Mouse (Mus musculus) testis, adult 2 months (tissue): ENCODE measurements at regions not wholly inside any gene's neighbourhood (a gene's known extent, or its start where the extent isn't known, plus 50 kb on each side); places are given as distances from the start of the nearest gene placed in this dataset.

Experiments used
- H3K27ac ChIP-seq: fragments of 200-500 bp; 2 replicates; pipeline ENCODE4 v1.5.1; 2012; ENCODE audit warnings: low read depth, low read length; ENCODE audit not compliant: control insufficient read depth, insufficient read depth
- H3K27me3 ChIP-seq: fragments of 200-500 bp; 2 replicates; pipeline ENCODE4 v1.6.1; 2012; ENCODE audit warnings: mild to moderate bottlenecking, low read length, moderate library complexity; ENCODE audit not compliant: control insufficient read depth, insufficient read depth
- H3K36me3 ChIP-seq: fragments of 200-500 bp; 2 replicates; pipeline ENCODE4 v1.6.1; 2012; ENCODE audit warnings: mild to moderate bottlenecking, low read length; ENCODE audit not compliant: control insufficient read depth, insufficient read depth
- H3K4me1 ChIP-seq: fragments of 200-500 bp; 2 replicates; pipeline ENCODE4 v1.6.1; 2012; ENCODE audit warnings: low read length; ENCODE audit not compliant: control insufficient read depth, insufficient read depth
- H3K4me3 ChIP-seq: fragments of 200-500 bp; 2 replicates; pipeline ENCODE4 v1.5.1; 2012; ENCODE audit warnings: low read depth, mild to moderate bottlenecking, low read length, moderate library complexity, mixed read lengths; ENCODE audit not compliant: control insufficient read depth
- CTCF ChIP-seq: fragments of 200-500 bp; IDR thresholded peaks from 2 replicates; pipeline ENCODE4 v1.5.1; 2012; ENCODE audit warnings: low read depth, mild to moderate bottlenecking, inconsistent platforms, low read length, moderate library complexity; ENCODE audit not compliant: control insufficient read depth, insufficient read depth, insufficient replicate concordance
- POLR2A ChIP-seq: fragments of 200-500 bp; IDR thresholded peaks from 2 replicates; pipeline ENCODE4 v1.6.1; 2012; ENCODE audit warnings: low read depth, mild to moderate bottlenecking, inconsistent platforms, low read length, moderate library complexity; ENCODE audit not compliant: control insufficient read depth

DNA sequence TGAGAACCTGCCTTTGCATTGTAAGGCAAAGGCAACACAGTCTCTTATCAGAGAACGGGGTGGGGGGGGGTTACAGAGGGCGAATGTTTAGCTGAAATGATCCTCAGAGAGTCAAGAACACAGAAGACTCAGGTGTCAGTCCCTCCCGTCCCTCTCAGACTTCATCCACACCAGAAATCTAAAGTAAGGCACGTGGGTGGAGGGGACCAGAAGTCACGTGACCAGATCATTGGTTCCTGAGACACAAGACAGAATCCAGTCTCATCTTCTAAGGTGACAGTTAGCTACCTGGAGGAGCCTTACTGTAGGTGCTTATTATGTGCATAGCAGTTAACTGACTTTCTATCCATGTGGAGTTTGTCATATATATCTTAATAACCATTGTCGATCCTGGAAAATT lies 1302.0 kb downstream of the Synb start:
- Histone ChIP-seq H3K4me3 (no peak overlapping the region), H3K27me3 (no peaks in the 10 kb centered on the region), H3K27ac (no peak overlapping the region), H3K36me3 (no peaks in the 10 kb centered on the region), H3K4me1 (no peaks in the 10 kb centered on the region)
- TF ChIP-seq CTCF (no peak), POLR2A (no peak)

- H3K36me3 ChIP-seq = no peaks in the 10 kb centered on the region
- TF ChIP-seq CTCF (no peak), POLR2A (no peak)
- no peaks in the 10 kb centered on the region for H3K4me1 ChIP-seq
- no peak overlapping the region for H3K27ac ChIP-seq
- no peaks in the 10 kb centered on the region for H3K27me3 ChIP-seq
- H3K4me3 ChIP-seq = no peak overlapping the region
Observed at GRCm38 (mm10) chr14:67990271-67990670, 1303.8 kb downstream of the Synb start.
